Mouse (Mus musculus) stomach, postnatal 0 days (tissue): ENCODE measurements around the gene Fam171a2.

Experiments
- CTCF ChIP-seq: IDR thresholded peaks from 2 replicates; pipeline ENCODE4 v1.5.1; 2016; ENCODE audit warnings: antibody characterized with exemption, low read depth, mild to moderate bottlenecking, moderate library complexity
- EP300 ChIP-seq: optimal IDR thresholded peaks from 2 replicates; pipeline ENCODE3; 2016; ENCODE audit warnings: antibody characterized with exemption

- TF ChIP-seq EP300 (no peak), CTCF (no peak)
Observed at GRCm38 (mm10) chr11:102396263-102396662, 51.2 kb downstream of the Fam171a2 start.
